Mouse (Mus musculus): ENCODE measurements around the gene Itih4.

DNA sequence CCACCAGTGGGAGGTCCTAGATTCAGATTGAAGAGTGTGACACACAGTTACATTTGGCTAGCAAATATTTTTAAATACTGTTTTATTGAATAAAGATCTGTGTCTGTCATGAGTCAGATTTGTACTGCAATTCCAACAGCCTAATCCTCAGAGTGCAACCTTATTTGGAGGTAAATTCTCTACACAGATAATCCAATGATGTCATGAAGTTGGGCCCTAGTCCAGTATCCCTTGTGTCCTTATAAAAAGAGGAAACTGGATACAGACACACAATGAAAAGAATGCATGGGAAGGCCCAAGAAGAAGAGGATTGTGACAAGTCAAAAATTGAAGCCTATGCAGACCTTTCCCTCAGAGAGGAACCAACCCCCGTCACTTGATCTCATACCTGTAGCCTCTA, 30.2 kb downstream of the Itih4 start:
- TF ChIP-seq CTCF (IDR thresholded peaks at IDR 0.05; ENCODE audit: control insufficient read depth, insufficient read depth, insufficient replicate concordance, low read depth, low read length), result no peak
- TF ChIP-seq POLR2A (IDR thresholded peaks at IDR 0.05; ENCODE audit: control insufficient read depth, low read depth, low read length), result no peak
